Mouse (Mus musculus): ENCODE measurements around the gene Olfr1184. TPM values are rescaled to one million over a fixed set of nuclear protein-coding genes. Genes with fewer than 3 reads are reported as not detected.
"Not testable (repeated sequence)": the region's sequence is repeated elsewhere in the genome, so short reads cannot be mapped to it uniquely, and the experiment has no call there.

Olfr1184 gene
- polyA plus RNA-seq (2015; fragmentation: Nextera tagmentation; extraction: Ambion mirVana) = not detected in 2 replicates

DNA sequence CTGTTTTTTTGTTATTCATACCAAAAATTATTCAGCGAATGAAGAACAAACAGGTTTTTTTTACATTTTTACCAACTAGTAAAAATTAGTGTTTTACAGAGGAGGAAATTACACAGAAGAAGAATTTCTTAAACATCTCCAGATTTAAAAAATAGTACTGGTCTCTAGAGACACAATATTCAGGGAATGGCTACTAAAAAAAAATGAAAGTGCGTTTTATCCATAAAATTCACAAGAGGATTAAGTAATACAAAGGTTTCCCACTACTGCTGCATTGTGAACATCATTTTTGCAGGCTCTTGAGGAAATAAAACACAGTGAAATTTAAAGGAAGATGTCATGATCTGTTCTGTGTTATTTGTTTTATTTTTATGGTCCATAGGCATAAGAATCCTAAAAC, at the start of gene Olfr1184:
Gene Olfr1184, plus strand, starts transcription at position 301 of the 400 bp plus-strand sequence.
- no peak within 1 kb of the TSS for H3K4me3 ChIP-seq
- WGBS = 75% methylated on average over 2 of the region's 2 CpGs
- H3K27ac ChIP-seq = no peak within 1 kb of the TSS
- no peaks in the 10 kb centered on the region for H3K27me3 ChIP-seq
- no peaks in the 10 kb centered on the region for H3K4me1 ChIP-seq (replicated peaks)
- H3K36me3 ChIP-seq = no peaks in the 10 kb centered on the region
- no peaks in the 10 kb centered on the region for H3K9me3 ChIP-seq (replicated peaks)
- no peak within 1 kb of the TSS for H3K9ac ChIP-seq
- H3K4me2 ChIP-seq = no peak within 1 kb of the TSS
- no peak for ATAC-seq (replicated peaks; ENCODE audit: insufficient number of reproducible peaks, insufficient read depth, low FRiP score, low read depth)

GRCm38 (mm10) chr2:88449031-88449430, 34.4 kb upstream of the Olfr1184 start, which contains the start of gene Gm13757:
Gene Gm13757 (minus strand): TSS chr2:88449131.
- Histone ChIP-seq H3K4me3 (no peak within 1 kb of the TSS), H3K9me3 (replicated peaks) (no peaks in the 10 kb centered on the region), H3K27ac (no peak within 1 kb of the TSS), H3K4me1 (replicated peaks) (no peaks in the 10 kb centered on the region), H3K4me2 (no peak within 1 kb of the TSS), H3K36me3 (no peaks in the 10 kb centered on the region), H3K9ac (no peak within 1 kb of the TSS), H3K27me3 (no peaks in the 10 kb centered on the region)
- WGBS = 85% methylated on average over 1 of the region's 1 CpGs
- ATAC-seq (replicated peaks; ENCODE audit: insufficient number of reproducible peaks, insufficient read depth, low FRiP score, low read depth) = no peak

- not testable (repeated sequence) for H3K36me3 ChIP-seq; H3K4me1 ChIP-seq (replicated peaks); H3K4me2 ChIP-seq; H3K27ac ChIP-seq; H3K9ac ChIP-seq; H3K4me3 ChIP-seq; ATAC-seq (replicated peaks; ENCODE audit: insufficient number of reproducible peaks, insufficient read depth, low FRiP score, low read depth); H3K9me3 ChIP-seq (replicated peaks); H3K27me3 ChIP-seq
- WGBS = 81% methylated on average over 1 of the region's 1 CpGs
These were observed 28.8 kb upstream of the Olfr1184 start, which contains the start of gene Olfr1183 for GRCm38 (mm10) chr2:88454567-88454966. Gene Olfr1183 (plus strand): TSS chr2:88454867.

GRCm38 (mm10) chr2:88493020-88493419, 9.6 kb downstream of the Olfr1184 start, which contains the start of gene Olfr1185-ps1:
Gene Olfr1185-ps1 (plus strand): TSS chr2:88493320.
- Histone ChIP-seq H3K27me3 (no peaks in the 10 kb centered on the region), H3K4me3 (no peak within 1 kb of the TSS), H3K9ac (no peak within 1 kb of the TSS), H3K9me3 (replicated peaks) (0 out of 2 replicates have a peak, but pooled peaks cover 3% of the 10 kb centered on the region), H3K4me1 (replicated peaks) (no peaks in the 10 kb centered on the region), H3K36me3 (no peaks in the 10 kb centered on the region), H3K4me2 (no peak within 1 kb of the TSS), H3K27ac (no peak within 1 kb of the TSS)
- 61% methylated on average over 2 of the region's 2 CpGs for WGBS
- ATAC-seq (replicated peaks; ENCODE audit: insufficient number of reproducible peaks, insufficient read depth, low FRiP score, low read depth) = no peak

GRCm38 (mm10) chr2:88518251-88518650, 34.9 kb downstream of the Olfr1184 start, which contains the start of gene Olfr1186:
Gene Olfr1186 (plus strand): TSS chr2:88518551.
- 67% methylated on average over 2 of the region's 2 CpGs for WGBS
- Histone ChIP-seq H3K36me3 (no peaks in the 10 kb centered on the region), H3K27ac (no peak within 1 kb of the TSS), H3K4me1 (replicated peaks) (no peaks in the 10 kb centered on the region), H3K27me3 (no peaks in the 10 kb centered on the region), H3K4me3 (no peak within 1 kb of the TSS), H3K4me2 (no peak within 1 kb of the TSS), H3K9me3 (replicated peaks) (no peaks in the 10 kb centered on the region), H3K9ac (no peak within 1 kb of the TSS)
- ATAC-seq (replicated peaks; ENCODE audit: insufficient number of reproducible peaks, insufficient read depth, low FRiP score, low read depth) = no peak

GRCm38 (mm10) chr2:88525720-88526119, 42.3 kb downstream of the Olfr1184 start:
- no peak overlapping the region for H3K27ac ChIP-seq
- no peaks in the 10 kb centered on the region for H3K4me1 ChIP-seq (replicated peaks)
- no peak overlapping the region for H3K4me2 ChIP-seq
- no peaks in the 10 kb centered on the region for H3K9me3 ChIP-seq (replicated peaks)
- ATAC-seq (replicated peaks; ENCODE audit: insufficient number of reproducible peaks, insufficient read depth, low FRiP score, low read depth) = no peak
- H3K9ac ChIP-seq = no peak overlapping the region
- WGBS = 61% methylated on average over 3 of the region's 3 CpGs
- H3K4me3 ChIP-seq = no peak overlapping the region
- no peaks in the 10 kb centered on the region for H3K27me3 ChIP-seq
- H3K36me3 ChIP-seq = no peaks in the 10 kb centered on the region

Other genes with a start within 250 kb of the Olfr1184 start
- not detected in 2 replicates for gene Olfr1173, start 203.7 kb upstream of the Olfr1184 start, polyA plus RNA-seq (2015; fragmentation: Nextera tagmentation; extraction: Ambion mirVana)
- gene Olfr1174-ps, start 168.5 kb upstream of the Olfr1184 start, polyA plus RNA-seq (2015; fragmentation: Nextera tagmentation; extraction: Ambion mirVana) = not detected in 2 replicates
- not detected in 2 replicates for gene Olfr1175-ps, start 156.4 kb upstream of the Olfr1184 start, polyA plus RNA-seq (2015; fragmentation: Nextera tagmentation; extraction: Ambion mirVana)
- not detected in 2 replicates for gene Olfr1176, start 146.9 kb upstream of the Olfr1184 start, polyA plus RNA-seq (2015; fragmentation: Nextera tagmentation; extraction: Ambion mirVana)
- gene Olfr1177-ps, start 137.1 kb upstream of the Olfr1184 start, polyA plus RNA-seq (2015; fragmentation: Nextera tagmentation; extraction: Ambion mirVana) = not detected in 2 replicates
- gene Olfr1178, start 96.5 kb upstream of the Olfr1184 start, polyA plus RNA-seq (2015; fragmentation: Nextera tagmentation; extraction: Ambion mirVana) = not detected in 2 replicates
- gene Olfr1179, start 77.1 kb upstream of the Olfr1184 start, polyA plus RNA-seq (2015; fragmentation: Nextera tagmentation; extraction: Ambion mirVana) = not detected in 2 replicates
- gene Olfr1180, start 64.4 kb upstream of the Olfr1184 start, polyA plus RNA-seq (2015; fragmentation: Nextera tagmentation; extraction: Ambion mirVana) = not detected in 2 replicates
- not detected in 2 replicates for gene Olfr1181, start 57.4 kb upstream of the Olfr1184 start, polyA plus RNA-seq (2015; fragmentation: Nextera tagmentation; extraction: Ambion mirVana)
- gene Gm13757, start 34.5 kb upstream of the Olfr1184 start, polyA plus RNA-seq (2015; fragmentation: Nextera tagmentation; extraction: Ambion mirVana) = not detected in 2 replicates
- not detected in 2 replicates for gene Olfr1183, start 28.7 kb upstream of the Olfr1184 start, polyA plus RNA-seq (2015; fragmentation: Nextera tagmentation; extraction: Ambion mirVana)
- not detected in 2 replicates for gene Olfr1185-ps1, start 9.7 kb downstream of the Olfr1184 start, polyA plus RNA-seq (2015; fragmentation: Nextera tagmentation; extraction: Ambion mirVana)
- gene Olfr1186, start 35.0 kb downstream of the Olfr1184 start, polyA plus RNA-seq (2015; fragmentation: Nextera tagmentation; extraction: Ambion mirVana) = not detected in 2 replicates
- gene Olfr1188, start 73.3 kb downstream of the Olfr1184 start, polyA plus RNA-seq (2015; fragmentation: Nextera tagmentation; extraction: Ambion mirVana) = not detected in 2 replicates
- gene Olfr1189, start 102.9 kb downstream of the Olfr1184 start, polyA plus RNA-seq (2015; fragmentation: Nextera tagmentation; extraction: Ambion mirVana) = not detected in 2 replicates
- not detected in 2 replicates for gene Olfr1191-ps1, start 156.9 kb downstream of the Olfr1184 start, polyA plus RNA-seq (2015; fragmentation: Nextera tagmentation; extraction: Ambion mirVana)
- gene Olfr1192-ps1, start 164.9 kb downstream of the Olfr1184 start, polyA plus RNA-seq (2015; fragmentation: Nextera tagmentation; extraction: Ambion mirVana) = not detected in 2 replicates
- gene Olfr1193, start 192.0 kb downstream of the Olfr1184 start, polyA plus RNA-seq (2015; fragmentation: Nextera tagmentation; extraction: Ambion mirVana) = not detected in 2 replicates
- not detected in 2 replicates for gene Olfr1195, start 205.6 kb downstream of the Olfr1184 start, polyA plus RNA-seq (2015; fragmentation: Nextera tagmentation; extraction: Ambion mirVana)
- gene Olfr1196, start 221.0 kb downstream of the Olfr1184 start, polyA plus RNA-seq (2015; fragmentation: Nextera tagmentation; extraction: Ambion mirVana) = not detected in 2 replicates
- gene Olfr1197, start 248.8 kb downstream of the Olfr1184 start, polyA plus RNA-seq (2015; fragmentation: Nextera tagmentation; extraction: Ambion mirVana) = not detected in 2 replicates